Mouse (Mus musculus) midbrain, postnatal 0 days (tissue): ENCODE measurements around the gene Abhd4. TPM values are rescaled to one million over a fixed set of nuclear protein-coding genes. Genes with fewer than 3 reads are reported as not detected.

Experiments used
- ATAC-seq: fragments of 200-750 bp; cut with Nextera tagmentation; 2 replicates; pipeline ENCODE4 v1.8.0; 2017; ENCODE audit warnings: moderate number of reproducible peaks, mild to moderate bottlenecking, moderate TSS enrichment, moderate library complexity; ENCODE audit not compliant: low FRiP score
- DNase-seq: peaks from one replicate; pipeline ENCODE4 v3.0.0-alpha.2; 2015; ENCODE audit warnings: low spot score
- H3K27ac ChIP-seq: fragments of 300-500 bp; sonication (generic); 2 replicates; pipeline ENCODE4 v1.5.1; 2014; ENCODE audit warnings: low read depth, mild to moderate bottlenecking, low read length, mixed read lengths
- H3K27me3 ChIP-seq: fragments of 300-500 bp; sonication (generic); 2 replicates; pipeline ENCODE4 v1.6.1; 2014; ENCODE audit warnings: low read length, control low read depth, mixed read lengths; ENCODE audit not compliant: insufficient read depth
- H3K36me3 ChIP-seq: fragments of 300-500 bp; sonication (generic); 2 replicates; pipeline ENCODE4 v1.6.1; 2014; ENCODE audit warnings: low read length, control low read depth, mixed read lengths; ENCODE audit not compliant: insufficient read depth
- H3K4me1 ChIP-seq: fragments of 300-500 bp; sonication (generic); 2 replicates; pipeline ENCODE4 v1.6.1; 2014; ENCODE audit warnings: mild to moderate bottlenecking, control low read depth, antibody characterized with exemption, low read length, mixed read lengths; ENCODE audit not compliant: insufficient read depth
- H3K4me2 ChIP-seq: fragments of 300-500 bp; sonication (generic); 2 replicates; pipeline ENCODE4 v1.6.1; 2014; ENCODE audit warnings: low read depth, mild to moderate bottlenecking, low read length, mixed read lengths; ENCODE audit not compliant: poor library complexity, severe bottlenecking
- H3K4me3 ChIP-seq: fragments of 300-500 bp; sonication (generic); 2 replicates; pipeline ENCODE4 v1.5.1; 2014; ENCODE audit warnings: low read depth, mild to moderate bottlenecking, low read length, moderate library complexity
- H3K9ac ChIP-seq: fragments of 300-500 bp; sonication (generic); replicated peaks from 2 replicates; pipeline ENCODE4 v1.6.1; 2014; ENCODE audit warnings: mild to moderate bottlenecking, low read length, moderate library complexity, mixed read lengths; ENCODE audit not compliant: poor library complexity, severe bottlenecking
- H3K9me3 ChIP-seq: fragments of 300-500 bp; sonication (generic); 2 replicates; pipeline ENCODE4 v1.6.1; 2016; ENCODE audit warnings: low read length, control low read depth
- CTCF ChIP-seq: IDR thresholded peaks from 2 replicates; pipeline ENCODE4 v1.5.1; 2016; ENCODE audit warnings: antibody characterized with exemption, mild to moderate bottlenecking
- WGBS: fragments of 180-500 bp; shearing (Covaris S2); extraction: QIAGEN DNeasy Blood & Tissue Kit; methylation state at CpG from one replicate; pipeline ENCODE4 v1.1.7; 2014; 5-methylcytosine and 5-hydroxymethylcytosine counted together
- polyA plus RNA-seq: library from polyadenylated mRNA; unstranded; fragments of >200 nt; fragmentation: Nextera tagmentation; extraction: Ambion mirVana; gene quantifications from 2 replicates; pipeline ENCODE4 v1.2.1, GENCODE M21; 2015
- total RNA-seq: library from RNA; depleted of rRNA; stranded (reverse); fragments of >200 nt; gene quantifications from 2 replicates; pipeline ENCODE4 v1.2.3, GENCODE M21; 2014; rRNA removed

Abhd4 gene
- 75.7 and 87.8 TPM in 2 replicates for total RNA-seq
- 56.4 and 67.6 TPM in 2 replicates for polyA plus RNA-seq

DNA sequence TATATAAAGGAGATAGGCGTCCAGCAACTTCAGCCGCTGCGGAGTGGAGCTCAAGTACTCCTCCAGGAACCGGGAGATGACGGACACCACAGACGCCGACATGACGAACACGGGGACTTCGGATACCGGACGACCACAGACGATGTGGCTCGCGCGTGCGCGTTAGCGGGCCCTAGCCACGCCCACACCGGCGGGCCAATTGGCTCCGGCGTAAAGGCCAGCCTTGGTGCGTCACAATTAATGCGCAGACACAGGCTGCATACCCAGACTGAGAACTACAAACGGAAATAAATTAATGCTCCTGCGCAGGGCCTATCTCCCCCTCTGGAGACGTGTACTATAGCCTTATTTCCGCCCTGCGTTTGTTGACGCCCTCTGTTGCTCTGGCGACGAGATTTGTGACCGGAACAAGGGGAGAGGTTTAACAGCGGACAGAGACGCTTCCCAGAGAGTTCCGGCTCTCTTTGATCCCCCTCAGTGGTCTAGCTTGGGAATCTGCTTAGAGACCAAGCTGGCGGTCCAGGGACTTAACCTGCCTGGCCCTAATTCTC lies at the start of gene Abhd4, which contains the start of gene Dad1:
Gene Abhd4, plus strand, starts transcription at position 448 of the 551 bp plus-strand sequence.
Gene Dad1, minus strand, starts transcription at position 364 of the 551 bp plus-strand sequence.
- under 1% methylated on average over 39 of the region's 39 CpGs for WGBS
- peak within 1 kb of the TSS; percentile 78 for H3K4me2 ChIP-seq
- DNase-seq (peak; percentile 99), ATAC-seq (peak; percentile 100)
- peak within 1 kb of the TSS; percentile 72 for H3K27ac ChIP-seq
- peak; percentile 46; the same call in 1 of the 2 replicates for TF ChIP-seq CTCF
- no peaks in the 10 kb centered on the region for H3K27me3 ChIP-seq
- peaks cover 3% of the 10 kb centered on the region; the same call in 1 of the 2 replicates for H3K4me1 ChIP-seq
- peak within 1 kb of the TSS; percentile 68 for H3K4me3 ChIP-seq
- H3K9ac ChIP-seq, result peak within 1 kb of the TSS; percentile 75
- H3K9me3 ChIP-seq, result no peaks in the 10 kb centered on the region
- H3K36me3 ChIP-seq, result no peaks in the 10 kb centered on the region

DNA sequence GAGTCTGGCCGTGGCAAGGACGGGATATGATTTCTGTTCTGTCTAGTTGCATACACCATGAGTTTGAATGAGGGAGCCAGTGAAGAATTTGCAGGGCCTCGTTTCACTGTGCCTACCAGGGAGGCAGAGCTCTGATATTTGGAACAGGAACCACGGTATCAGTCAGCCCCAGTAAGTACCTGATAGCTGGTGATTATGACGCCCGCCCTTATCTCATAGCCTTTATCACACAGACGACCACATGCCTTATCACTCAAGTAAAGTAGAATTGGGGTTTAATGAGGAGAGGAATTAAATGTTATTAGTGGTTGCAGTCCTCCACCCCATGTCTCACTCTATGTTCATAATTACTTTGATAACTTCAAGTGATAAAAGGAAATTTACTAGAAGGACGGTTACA lies 49.7 kb upstream of the Abhd4 start:
- TF ChIP-seq CTCF, result no peak
- no peaks in the 10 kb centered on the region for H3K4me1 ChIP-seq
- H3K9ac ChIP-seq, result no peak overlapping the region
- no peak overlapping the region for H3K27ac ChIP-seq
- DNase-seq, result no peak
- 74% methylated on average over 8 of the region's 8 CpGs for WGBS
- H3K4me2 ChIP-seq, result no peak overlapping the region
- H3K4me3 ChIP-seq, result no peak overlapping the region
- H3K27me3 ChIP-seq, result no peaks in the 10 kb centered on the region
- no peak for ATAC-seq
- H3K36me3 ChIP-seq, result no peaks in the 10 kb centered on the region
- H3K9me3 ChIP-seq, result no peaks in the 10 kb centered on the region

DNA sequence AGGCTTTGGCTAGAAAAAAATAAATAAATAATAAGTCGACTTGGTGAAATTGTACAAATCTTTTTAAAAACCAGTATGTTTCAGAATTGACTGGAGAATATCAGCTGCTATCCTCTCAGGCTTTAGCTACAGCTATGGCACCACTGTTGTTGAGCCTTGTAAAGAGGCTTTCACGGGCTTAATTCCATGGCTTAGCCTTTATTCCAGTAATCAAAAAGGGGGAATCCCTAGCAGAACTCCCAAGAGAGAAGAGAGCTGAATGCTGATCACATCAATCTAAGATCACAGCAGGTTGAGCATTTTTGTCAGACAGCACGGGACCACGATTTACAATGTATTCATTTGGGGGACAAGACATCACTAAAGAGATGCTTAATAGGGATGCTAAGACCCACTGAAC lies 49.2 kb upstream of the Abhd4 start:
- no peak overlapping the region for H3K4me3 ChIP-seq
- H3K4me1 ChIP-seq, result no peaks in the 10 kb centered on the region
- H3K27ac ChIP-seq, result no peak overlapping the region
- TF ChIP-seq CTCF, result no peak
- H3K4me2 ChIP-seq, result no peak overlapping the region
- H3K36me3 ChIP-seq, result no peaks in the 10 kb centered on the region
- H3K27me3 ChIP-seq, result no peaks in the 10 kb centered on the region
- DNase-seq (no peak), ATAC-seq (no peak)
- 29% methylated on average over 4 of the region's 4 CpGs for WGBS
- no peaks in the 10 kb centered on the region for H3K9me3 ChIP-seq
- no peak overlapping the region for H3K9ac ChIP-seq

DNA sequence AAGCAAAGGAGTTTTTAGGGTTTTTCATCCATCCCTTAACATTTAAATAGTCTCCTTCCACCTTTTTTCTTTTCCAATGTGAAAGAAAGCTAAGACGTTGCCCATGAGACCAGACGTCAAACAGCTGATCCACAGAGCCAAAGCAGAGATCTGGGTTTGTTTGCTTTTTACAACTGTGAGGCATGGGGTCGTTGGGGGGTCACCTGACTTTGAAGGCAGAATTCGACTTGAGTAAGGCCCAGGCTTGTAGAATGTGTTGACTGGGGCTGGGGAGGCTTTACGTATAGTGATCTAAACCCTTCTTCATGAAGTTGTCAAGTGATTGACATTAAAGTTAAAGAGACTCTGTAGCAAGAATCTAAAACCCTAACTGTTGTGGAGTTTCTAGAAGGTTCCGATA lies 48.1 kb upstream of the Abhd4 start:
- 71% methylated on average over 6 of the region's 6 CpGs for WGBS
- H3K27ac ChIP-seq, result no peak overlapping the region
- no peak for TF ChIP-seq CTCF
- no peaks in the 10 kb centered on the region for H3K36me3 ChIP-seq
- DNase-seq (no peak), ATAC-seq (no peak)
- H3K4me1 ChIP-seq, result no peaks in the 10 kb centered on the region
- H3K9me3 ChIP-seq, result no peaks in the 10 kb centered on the region
- no peaks in the 10 kb centered on the region for H3K27me3 ChIP-seq
- H3K9ac ChIP-seq, result no peak overlapping the region
- no peak overlapping the region for H3K4me2 ChIP-seq
- no peak overlapping the region for H3K4me3 ChIP-seq

DNA sequence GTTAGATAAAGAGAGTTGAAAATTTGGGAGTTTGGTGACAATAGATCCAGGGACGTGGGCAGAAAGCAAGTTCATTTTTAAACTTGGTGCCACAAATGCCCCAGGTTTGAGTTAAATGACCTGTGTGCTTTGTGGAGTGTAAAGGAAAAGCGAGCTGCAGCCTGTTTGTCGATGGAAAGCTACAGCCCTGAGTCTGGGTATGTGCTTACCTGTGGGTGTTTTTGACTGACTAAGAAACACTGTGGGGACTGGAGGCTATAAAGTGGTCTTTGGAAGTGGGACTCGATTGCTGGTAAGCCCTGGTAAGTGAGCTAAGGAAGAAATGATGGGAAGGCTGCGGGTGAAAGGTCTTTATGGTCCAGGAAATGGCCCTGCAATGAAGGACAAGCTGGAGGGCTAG lies 47.7 kb upstream of the Abhd4 start:
- no peak overlapping the region for H3K4me3 ChIP-seq
- ATAC-seq (no peak), DNase-seq (no peak)
- no peak overlapping the region for H3K27ac ChIP-seq
- no peaks in the 10 kb centered on the region for H3K4me1 ChIP-seq
- TF ChIP-seq CTCF, result no peak
- no peaks in the 10 kb centered on the region for H3K36me3 ChIP-seq
- H3K27me3 ChIP-seq, result no peaks in the 10 kb centered on the region
- no peaks in the 10 kb centered on the region for H3K9me3 ChIP-seq
- H3K4me2 ChIP-seq, result no peak overlapping the region
- no peak overlapping the region for H3K9ac ChIP-seq
- 88% methylated on average over 5 of the region's 5 CpGs for WGBS

DNA sequence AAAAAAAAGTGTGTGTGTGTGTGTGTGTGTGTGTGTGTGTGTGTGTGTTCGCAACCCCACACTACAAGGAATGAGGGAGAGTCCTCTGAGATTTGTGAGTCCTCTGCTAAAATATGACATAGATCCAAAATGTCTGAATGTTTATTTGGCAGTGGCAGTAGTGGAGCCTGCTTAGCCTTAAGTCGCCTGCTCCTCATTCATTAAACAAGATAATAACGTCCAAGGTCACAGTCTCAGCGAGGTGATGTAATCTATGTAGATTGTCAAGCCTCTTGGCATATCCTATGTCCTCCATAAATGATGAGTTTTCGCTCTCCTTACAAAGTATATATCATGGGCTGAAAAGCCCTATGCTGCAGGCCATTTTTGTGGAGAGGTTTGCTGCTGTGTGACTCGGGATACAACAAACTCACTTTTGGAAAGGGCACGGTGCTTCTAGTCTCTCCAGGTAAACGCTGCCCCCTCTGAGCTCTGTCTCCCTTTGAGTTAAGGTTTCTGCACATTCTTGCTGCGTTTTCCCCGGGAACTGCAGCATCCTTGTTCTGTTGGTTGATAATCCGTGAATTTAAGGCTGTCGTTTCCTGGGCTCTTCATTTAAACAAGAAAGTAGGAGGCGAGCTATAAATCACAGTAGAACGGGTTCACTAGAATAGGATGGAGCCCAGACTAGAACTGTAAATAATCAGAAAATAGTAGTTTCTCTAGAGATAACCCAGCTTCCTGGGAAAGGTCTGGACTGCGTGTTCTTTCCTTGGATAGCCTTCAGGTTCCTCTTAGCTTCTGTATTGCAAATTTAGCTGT lies 47.0 kb upstream of the Abhd4 start:
- Histone ChIP-seq H3K27me3 (no peaks in the 10 kb centered on the region), H3K36me3 (no peaks in the 10 kb centered on the region), H3K9ac (no peak overlapping the region), H3K4me3 (no peak overlapping the region), H3K4me1 (no peaks in the 10 kb centered on the region), H3K4me2 (no peak overlapping the region), H3K9me3 (no peaks in the 10 kb centered on the region), H3K27ac (no peak overlapping the region)
- TF ChIP-seq CTCF, result no peak
- WGBS, result 70% methylated on average over 15 of the region's 15 CpGs
- ATAC-seq (no peak), DNase-seq (no peak)
